Mouse (Mus musculus) brain, embryonic 14.5 days (tissue): ENCODE data around the gene Map2k3.

ENCODE experiments used
- CTCF ChIP-seq: fragments of 200-500 bp; IDR thresholded peaks from 2 replicates; pipeline ENCODE4 v1.5.1; 2012; ENCODE audit warnings: inconsistent platforms, mild to moderate bottlenecking, moderate library complexity, borderline replicate concordance; ENCODE audit not compliant: insufficient read depth, insufficient read length; ENCODE audit errors: extremely low read depth
- POLR2A ChIP-seq: fragments of 200-500 bp; IDR thresholded peaks from 2 replicates; pipeline ENCODE4 v1.6.1; 2012; ENCODE audit warnings: mild to moderate bottlenecking, inconsistent platforms, borderline replicate concordance; ENCODE audit not compliant: poor library complexity, insufficient read depth, insufficient read length, severe bottlenecking; ENCODE audit errors: extremely low read depth

- TF ChIP-seq CTCF (no peak), POLR2A (no peak)
These were observed 45.3 kb downstream of the Map2k3 start for GRCm38 (mm10) chr11:60977153-60977552.
